Mouse (Mus musculus) G1E (cell line): ENCODE results near the gene N4bp2l2.

Experiments used
- CTCF ChIP-seq: IDR thresholded peaks from 2 replicates; pipeline ENCODE4 v1.5.1; 2012; ENCODE audit warnings: low read depth, low read length, inconsistent platforms, mixed read lengths
- GATA1 ChIP-seq: IDR thresholded peaks from 2 replicates; pipeline ENCODE4 v1.6.1; 2012; ENCODE audit warnings: borderline replicate concordance, low read length, inconsistent platforms, mixed read lengths
- TAL1 ChIP-seq: conservative IDR thresholded peaks from 2 replicates; pipeline ENCODE4 v1.6.1; 2012; ENCODE audit warnings: low read depth, low read length, inconsistent platforms, mixed read lengths

- no peak for TF ChIP-seq GATA1
- TF ChIP-seq CTCF, result no peak
- TF ChIP-seq TAL1, result no peak
Measured at GRCm38 (mm10) chr5:150597088-150597487, 68.9 kb downstream of the N4bp2l2 start, which contains the start of gene N4bp2l1.
